Mouse (Mus musculus) heart, embryonic 14.5 days (tissue): ENCODE measurements at regions not wholly inside any gene's neighbourhood (a gene's known extent, or its start where the extent isn't known, plus 50 kb on each side); places are given as distances from the start of the nearest gene placed in this dataset.
"Not testable (repeated sequence)": the region's sequence is repeated elsewhere in the genome, so short reads cannot be mapped to it uniquely, and the experiment has no call there.

ENCODE experiments used
- ATAC-seq: fragments of 200-750 bp; cut with Nextera tagmentation; 2 replicates; pipeline ENCODE4 v1.8.0; 2017; ENCODE audit warnings: low read depth, moderate TSS enrichment; ENCODE audit not compliant: insufficient number of reproducible peaks, insufficient read depth, low FRiP score
- H3K27ac ChIP-seq, 2 experiments: fragments of 200-500 bp in 1 of 2; fragments of 300-500 bp in 1 of 2; sonication (generic) in 1 of 2; replicated peaks in 1 of 2; 2 replicates each; pipeline ENCODE4 v1.5.1; 2012 to 2014; ENCODE audit warnings: low read depth in 2 of 2, low read length in 2 of 2, control low read depth in 1 of 2, mild to moderate bottlenecking in 1 of 2, mixed read lengths in 1 of 2; ENCODE audit not compliant: control insufficient read depth in 1 of 2, insufficient read depth in 1 of 2
- H3K27me3 ChIP-seq: fragments of 300-500 bp; sonication (generic); 2 replicates; pipeline ENCODE4 v1.6.1; 2014; ENCODE audit warnings: mild to moderate bottlenecking, low read length, control low read depth; ENCODE audit not compliant: control insufficient read depth, insufficient read depth
- H3K36me3 ChIP-seq: fragments of 300-500 bp; sonication (generic); 2 replicates; pipeline ENCODE4 v1.6.1; 2014; ENCODE audit warnings: mild to moderate bottlenecking, control low read depth, low read length, mixed read lengths; ENCODE audit not compliant: control insufficient read depth, insufficient read depth
- H3K4me1 ChIP-seq, 2 experiments: fragments of 200-500 bp in 1 of 2; fragments of 300-500 bp in 1 of 2; sonication (generic) in 1 of 2; 2 replicates each; pipeline ENCODE4 v1.6.1; 2012 to 2014; ENCODE audit warnings: low read length in 2 of 2, control low read depth in 1 of 2, mixed read lengths in 1 of 2; ENCODE audit not compliant: control insufficient read depth in 2 of 2, insufficient read depth in 2 of 2
- H3K4me2 ChIP-seq: fragments of 300-500 bp; sonication (generic); 2 replicates; pipeline ENCODE4 v1.6.1; 2014; ENCODE audit warnings: mild to moderate bottlenecking, low read length
- H3K4me3 ChIP-seq, 2 experiments: fragments of 200-500 bp in 1 of 2; fragments of 300-500 bp in 1 of 2; sonication (generic) in 1 of 2; 2 replicates each; pipeline ENCODE4 v1.5.1; 2012 to 2014; ENCODE audit warnings: low read length in 2 of 2, mild to moderate bottlenecking in 2 of 2, control low read depth in 1 of 2, low read depth in 1 of 2, moderate library complexity in 1 of 2; ENCODE audit not compliant: control insufficient read depth in 1 of 2, insufficient read depth in 1 of 2
- H3K9ac ChIP-seq: fragments of 300-500 bp; sonication (generic); 2 replicates; pipeline ENCODE4 v1.6.1; 2014; ENCODE audit warnings: mild to moderate bottlenecking, low read length
- H3K9me3 ChIP-seq: fragments of 300-500 bp; sonication (generic); 2 replicates; pipeline ENCODE4 v1.6.1; 2016; ENCODE audit warnings: low read length, control low read depth; ENCODE audit not compliant: control insufficient read depth
- WGBS: fragments of 180-500 bp; shearing (Covaris S2); extraction: QIAGEN DNeasy Blood & Tissue Kit; methylation state at CpG from one replicate; pipeline ENCODE4 v1.1.7; 2014; 5-methylcytosine and 5-hydroxymethylcytosine counted together

GRCm38 (mm10) chr5:50155170-50155860 lies 96.5 kb upstream of the Adgra3 start:
- not testable (repeated sequence) for H3K4me3 ChIP-seq, H3K27ac ChIP-seq, H3K9me3 ChIP-seq, H3K4me2 ChIP-seq, H3K4me1 ChIP-seq, H3K36me3 ChIP-seq, H3K9ac ChIP-seq, ATAC-seq, H3K27me3 ChIP-seq
- 41% methylated on average over 2 of the region's 2 CpGs for WGBS

- Histone ChIP-seq H3K4me1 (peaks cover 0 to 6% of the 10 kb centered on the region in 2 experiments; a peak in 3 of 4 replicates), H3K4me2 (0 out of 2 replicates have a peak overlapping the region, but pooled peaks have one; percentile 13), H3K27me3 (no peaks in the 10 kb centered on the region), H3K36me3 (no peaks in the 10 kb centered on the region), H3K9ac (no peak overlapping the region), H3K4me3 (no peak overlapping the region), H3K9me3 (no peaks in the 10 kb centered on the region), H3K27ac (no peak overlapping the region; a peak in 1 of 4 replicates)
- ATAC-seq, result no peak
- 6% methylated on average over 3 of the region's 3 CpGs for WGBS
Measured at GRCm38 (mm10) chr5:50146926-50147325, 88.1 kb upstream of the Adgra3 start.

GRCm38 (mm10) chr5:50145458-50146083 lies 86.8 kb upstream of the Adgra3 start:
- H3K27me3 ChIP-seq, result no peaks in the 10 kb centered on the region
- no peaks in the 10 kb centered on the region for H3K36me3 ChIP-seq
- 80% methylated on average over 2 of the region's 2 CpGs for WGBS
- H3K9me3 ChIP-seq, result no peaks in the 10 kb centered on the region
- ATAC-seq, result no peak
- H3K9ac ChIP-seq, result no peak overlapping the region
- H3K27ac ChIP-seq, result no peak overlapping the region
- no peak overlapping the region for H3K4me3 ChIP-seq
- H3K4me1 ChIP-seq, result peaks cover 0 to 6% of the 10 kb centered on the region in 2 experiments; a peak in 3 of 4 replicates
- no peak overlapping the region for H3K4me2 ChIP-seq

- Histone ChIP-seq H3K27ac (no peak overlapping the region), H3K9ac (no peak overlapping the region), H3K9me3 (no peaks in the 10 kb centered on the region), H3K4me2 (no peak overlapping the region), H3K4me3 (no peak overlapping the region), H3K27me3 (no peaks in the 10 kb centered on the region), H3K36me3 (no peaks in the 10 kb centered on the region), H3K4me1 (no peaks in the 10 kb centered on the region)
- no peak for ATAC-seq
- WGBS, result 50% methylated on average over 2 of the region's 2 CpGs
Measured at GRCm38 (mm10) chr5:50130202-50130601, 71.4 kb upstream of the Adgra3 start.

DNA sequence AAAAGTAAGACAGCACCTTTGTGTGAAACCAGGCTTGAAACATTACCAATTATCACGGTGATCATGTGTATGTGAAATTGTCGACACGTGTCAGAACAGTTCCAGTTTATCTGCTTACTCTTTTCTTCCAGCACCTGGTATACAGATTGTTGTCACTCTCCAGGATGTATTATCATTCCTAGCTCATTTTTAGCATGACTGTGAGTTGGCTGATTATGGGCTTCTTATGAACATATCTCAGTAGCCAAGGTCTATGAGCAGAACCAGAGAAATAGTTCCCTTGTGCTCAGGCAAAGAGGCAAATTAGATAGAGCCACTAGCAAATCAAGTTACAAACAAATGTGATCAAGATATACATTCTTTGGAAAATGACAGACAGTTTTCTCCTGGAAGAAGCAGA lies 70.2 kb upstream of the Adgra3 start:
- H3K27ac ChIP-seq, result no peak overlapping the region
- ATAC-seq, result no peak
- H3K9me3 ChIP-seq, result no peaks in the 10 kb centered on the region
- H3K4me2 ChIP-seq, result no peak overlapping the region
- no peaks in the 10 kb centered on the region for H3K4me1 ChIP-seq
- no peak overlapping the region for H3K9ac ChIP-seq
- H3K27me3 ChIP-seq, result no peaks in the 10 kb centered on the region
- 76% methylated on average over 3 of the region's 3 CpGs for WGBS
- no peaks in the 10 kb centered on the region for H3K36me3 ChIP-seq
- H3K4me3 ChIP-seq, result no peak overlapping the region

DNA sequence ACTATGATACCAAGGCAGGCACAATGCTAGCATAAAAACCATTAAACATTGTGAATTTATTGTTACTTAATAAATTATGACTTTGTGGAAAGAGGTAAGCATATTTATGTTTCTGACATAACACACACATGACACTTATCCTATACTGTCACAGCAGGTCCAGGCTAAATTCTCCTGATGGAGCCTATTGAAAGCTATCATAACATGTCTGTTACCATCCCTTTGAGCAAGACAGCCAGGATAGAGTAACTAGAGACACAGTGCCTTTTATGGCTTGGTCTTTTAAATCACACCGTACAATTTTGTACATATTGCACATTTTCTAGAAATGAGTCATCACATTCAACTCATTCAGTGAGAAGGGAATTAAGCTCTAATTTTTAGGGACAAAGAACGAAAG lies 67.8 kb upstream of the Adgra3 start:
- WGBS, result 75% methylated on average over 2 of the region's 2 CpGs
- Histone ChIP-seq H3K27ac (no peak overlapping the region), H3K4me3 (no peak overlapping the region), H3K4me2 (no peak overlapping the region), H3K9ac (no peak overlapping the region), H3K27me3 (no peaks in the 10 kb centered on the region), H3K9me3 (no peaks in the 10 kb centered on the region), H3K36me3 (no peaks in the 10 kb centered on the region), H3K4me1 (no peaks in the 10 kb centered on the region)
- ATAC-seq, result no peak

- no peak for ATAC-seq
- Histone ChIP-seq H3K4me1 (no peaks in the 10 kb centered on the region), H3K9ac (no peak overlapping the region), H3K9me3 (no peaks in the 10 kb centered on the region), H3K4me2 (no peak overlapping the region), H3K4me3 (no peak overlapping the region), H3K27me3 (no peaks in the 10 kb centered on the region), H3K36me3 (no peaks in the 10 kb centered on the region), H3K27ac (no peak overlapping the region)
Measured at GRCm38 (mm10) chr5:50126177-50126576, 67.4 kb upstream of the Adgra3 start.

DNA sequence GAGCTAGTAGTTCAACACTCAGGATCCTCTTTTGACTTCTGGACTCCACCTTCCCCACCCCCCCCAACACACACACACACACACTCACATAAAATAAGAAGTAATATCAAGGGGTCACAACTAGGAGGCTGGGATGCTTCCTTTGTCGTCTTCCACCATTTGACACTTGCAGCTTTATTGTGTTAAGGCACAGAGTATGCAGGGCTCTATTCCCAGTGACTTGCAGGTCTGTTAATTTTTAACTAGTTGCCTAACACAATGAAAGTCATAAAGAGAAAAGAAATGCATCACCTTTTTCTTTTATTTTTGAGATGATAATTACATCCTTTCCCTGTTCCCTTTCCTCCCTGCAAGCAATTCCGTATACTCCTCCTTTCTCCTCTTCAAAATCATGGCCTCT lies 66.9 kb upstream of the Adgra3 start:
- H3K4me2 ChIP-seq, result no peak overlapping the region
- no peak overlapping the region for H3K4me3 ChIP-seq
- no peak overlapping the region for H3K27ac ChIP-seq
- no peaks in the 10 kb centered on the region for H3K4me1 ChIP-seq
- H3K27me3 ChIP-seq, result no peaks in the 10 kb centered on the region
- 74% methylated on average over 2 of the region's 2 CpGs for WGBS
- no peaks in the 10 kb centered on the region for H3K9me3 ChIP-seq
- no peaks in the 10 kb centered on the region for H3K36me3 ChIP-seq
- ATAC-seq, result no peak
- H3K9ac ChIP-seq, result no peak overlapping the region
